Mouse (Mus musculus): ENCODE data around the gene Chordc1. TPM values are rescaled to one million over a fixed set of nuclear protein-coding genes. Genes with fewer than 3 reads are reported as not detected.
A peak's percentile ranks its signal among the peaks of the same experiment; 100 is the strongest.
"Not testable (repeated sequence)": the region's sequence is repeated elsewhere in the genome, so short reads cannot be mapped to it uniquely, and the experiment has no call there.

Chordc1 gene
- total RNA-seq (2022), result 10 to 100 TPM; 48.6 to 59.7 (median 55.7) TPM

GRCm38 (mm10) chr9:18291571-18292429 is at the start of gene Chordc1:
Chordc1 (plus strand) TSS chr9:18292125.
- DNase-seq (ENCODE audit: low spot score), result peak; percentile 97

- DNase-seq (ENCODE audit: low spot score), result no peak
These were observed 16.0 kb upstream of the Chordc1 start for GRCm38 (mm10) chr9:18275901-18276300.

- DNase-seq (ENCODE audit: low spot score), result no peak
These were observed 15.1 kb upstream of the Chordc1 start for GRCm38 (mm10) chr9:18276844-18277243.

GRCm38 (mm10) chr9:18277497-18277896 is 14.4 kb upstream of the Chordc1 start:
- no peak for DNase-seq (ENCODE audit: low spot score)

- DNase-seq (ENCODE audit: low spot score), result not testable (repeated sequence)
These were observed 13.2 kb upstream of the Chordc1 start for GRCm38 (mm10) chr9:18278693-18279092.

- no peak for DNase-seq (ENCODE audit: low spot score)
These were observed 558 bp downstream of the Chordc1 start for GRCm38 (mm10) chr9:18292443-18292922.

GRCm38 (mm10) chr9:18293026-18293781 is 1.3 kb downstream of the Chordc1 start:
- DNase-seq (ENCODE audit: low spot score), result no peak

- no peak for DNase-seq (ENCODE audit: low spot score)
These were observed 6.4 kb downstream of the Chordc1 start for GRCm38 (mm10) chr9:18298301-18298700.

- no peak for DNase-seq (ENCODE audit: low spot score)
These were observed 28.1 kb downstream of the Chordc1 start for GRCm38 (mm10) chr9:18319990-18320389.

Other genes with a start within 250 kb of the Chordc1 start
- gene Naalad2, start 110.9 kb downstream of the Chordc1 start, total RNA-seq (2022), result 1 to 10 TPM; 5.5 to 7.9 (median 6.3) TPM
- gene Ubtfl1, start 112.3 kb downstream of the Chordc1 start, total RNA-seq (2022), result not detected
- not detected for gene Mbd3l2, start 138.5 kb downstream of the Chordc1 start, total RNA-seq (2022)
- gene Zfp558, start 186.1 kb downstream of the Chordc1 start, total RNA-seq (2022), result 1 to 10 TPM in 3 of 4 experiments, under 1 TPM in 1; 0.97 to 2.3 (median 1.5) TPM
- gene Mbd3l1, start 186.2 kb downstream of the Chordc1 start, total RNA-seq (2022), result not detected